Mouse (Mus musculus) hindbrain, postnatal 0 days (tissue): ENCODE results near the gene Prdm16. TPM values are rescaled to one million over a fixed set of nuclear protein-coding genes. Genes with fewer than 3 reads are reported as not detected.

Experiments
- ATAC-seq: fragments of 200-750 bp; cut with Nextera tagmentation; 2 replicates; pipeline ENCODE4 v1.8.0; 2017; ENCODE audit warnings: mild to moderate bottlenecking, moderate TSS enrichment, moderate library complexity
- DNase-seq: peaks from one replicate; pipeline ENCODE4 v3.0.0-alpha.2; 2015; ENCODE audit warnings: low spot score
- H3K27ac ChIP-seq: fragments of 300-500 bp; sonication (generic); 2 replicates; pipeline ENCODE4 v1.5.1; 2014; ENCODE audit warnings: mild to moderate bottlenecking
- H3K27me3 ChIP-seq: fragments of 300-500 bp; sonication (generic); 2 replicates; pipeline ENCODE4 v1.6.1; 2014; ENCODE audit warnings: low read length, mixed read lengths; ENCODE audit not compliant: insufficient read depth
- H3K36me3 ChIP-seq: fragments of 300-500 bp; sonication (generic); 2 replicates; pipeline ENCODE4 v1.6.1; 2014; ENCODE audit warnings: low read length, mixed read lengths; ENCODE audit not compliant: insufficient read depth
- H3K4me1 ChIP-seq: fragments of 300-500 bp; sonication (generic); 2 replicates; pipeline ENCODE4 v1.6.1; 2014; ENCODE audit warnings: antibody characterized with exemption, low read length, mixed read lengths; ENCODE audit not compliant: insufficient read depth
- H3K4me2 ChIP-seq: fragments of 300-500 bp; sonication (generic); 2 replicates; pipeline ENCODE4 v1.6.1; 2014; ENCODE audit warnings: low read depth, mild to moderate bottlenecking, low read length, moderate library complexity, mixed read lengths
- H3K4me3 ChIP-seq: fragments of 300-500 bp; sonication (generic); 2 replicates; pipeline ENCODE4 v1.5.1; 2014; ENCODE audit warnings: low read length
- H3K9ac ChIP-seq: fragments of 300-500 bp; sonication (generic); replicated peaks from 2 replicates; pipeline ENCODE4 v1.6.1; 2014; ENCODE audit warnings: mild to moderate bottlenecking, low read length, moderate library complexity, mixed read lengths
- H3K9me3 ChIP-seq: fragments of 300-500 bp; sonication (generic); 2 replicates; pipeline ENCODE4 v1.6.1; 2016; ENCODE audit warnings: low read length, mixed read lengths
- CTCF ChIP-seq: IDR thresholded peaks from 2 replicates; pipeline ENCODE4 v1.5.1; 2016; ENCODE audit warnings: antibody characterized with exemption, control low read depth, low read depth
- WGBS: fragments of 180-500 bp; shearing (Covaris S2); extraction: QIAGEN DNeasy Blood & Tissue Kit; methylation state at CpG from one replicate; pipeline ENCODE4 v1.1.7; 2014; 5-methylcytosine and 5-hydroxymethylcytosine counted together
- polyA plus RNA-seq: library from polyadenylated mRNA; unstranded; fragments of >200 nt; fragmentation: Nextera tagmentation; extraction: Ambion mirVana; gene quantifications from 2 replicates; pipeline ENCODE4 v1.2.1, GENCODE M21; 2015
- total RNA-seq: library from RNA; depleted of rRNA; stranded (reverse); fragments of >200 nt; gene quantifications from 2 replicates; pipeline ENCODE4 v1.2.3, GENCODE M21; 2014

Prdm16 gene
- total and polyA plus RNA-seq, 2 experiments from 2014 or later: 5.3 to 10.5 TPM

GRCm38 (mm10) chr4:154673986-154674385 is 37.3 kb upstream of the Prdm16 start:
- DNase-seq (no peak), ATAC-seq (no peak)
- H3K4me3 ChIP-seq: no peak overlapping the region
- H3K36me3 ChIP-seq: no peaks in the 10 kb centered on the region
- WGBS: 73% methylated on average over 4 of the region's 4 CpGs
- no peaks in the 10 kb centered on the region for H3K4me1 ChIP-seq
- TF ChIP-seq CTCF: no peak
- H3K9me3 ChIP-seq: no peaks in the 10 kb centered on the region
- H3K4me2 ChIP-seq: no peak overlapping the region
- no peak overlapping the region for H3K9ac ChIP-seq
- no peak overlapping the region for H3K27ac ChIP-seq
- no peaks in the 10 kb centered on the region for H3K27me3 ChIP-seq

DNA sequence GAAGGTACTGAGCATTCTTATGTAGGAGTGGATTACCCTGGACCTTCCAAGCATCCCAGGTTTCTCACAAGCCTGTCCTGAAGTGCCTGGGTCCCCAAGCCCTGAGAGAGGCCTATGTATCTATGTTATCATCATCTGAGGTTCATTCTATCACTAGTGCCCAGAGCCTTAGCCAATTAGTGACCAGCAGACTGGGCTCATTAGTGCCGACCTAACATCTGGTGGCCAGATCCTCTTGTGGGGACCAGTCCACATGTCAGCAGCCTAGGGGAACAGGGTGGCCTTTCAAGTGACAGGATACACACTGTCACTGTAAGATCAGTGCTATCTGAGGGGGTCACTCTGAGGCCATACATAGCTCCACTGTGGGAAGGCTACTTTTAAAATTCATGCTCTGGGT is 35.4 kb upstream of the Prdm16 start:
- H3K9ac ChIP-seq: no peak overlapping the region
- no peak overlapping the region for H3K4me3 ChIP-seq
- ATAC-seq (no peak), DNase-seq (no peak)
- H3K27ac ChIP-seq: no peak overlapping the region
- no peaks in the 10 kb centered on the region for H3K9me3 ChIP-seq
- TF ChIP-seq CTCF: no peak
- 66% methylated on average over 1 of the region's 1 CpGs for WGBS
- H3K4me2 ChIP-seq: no peak overlapping the region
- no peaks in the 10 kb centered on the region for H3K4me1 ChIP-seq
- H3K36me3 ChIP-seq: no peaks in the 10 kb centered on the region
- no peaks in the 10 kb centered on the region for H3K27me3 ChIP-seq

GRCm38 (mm10) chr4:154671232-154671912 is 34.7 kb upstream of the Prdm16 start:
- H3K27me3 ChIP-seq: no peaks in the 10 kb centered on the region
- no peaks in the 10 kb centered on the region for H3K4me1 ChIP-seq
- no peaks in the 10 kb centered on the region for H3K9me3 ChIP-seq
- H3K27ac ChIP-seq: no peak overlapping the region
- WGBS: 78% methylated on average over 8 of the region's 8 CpGs
- ATAC-seq (no peak), DNase-seq (no peak)
- no peaks in the 10 kb centered on the region for H3K36me3 ChIP-seq
- H3K4me3 ChIP-seq: no peak overlapping the region
- H3K4me2 ChIP-seq: no peak overlapping the region
- TF ChIP-seq CTCF: no peak
- no peak overlapping the region for H3K9ac ChIP-seq

DNA sequence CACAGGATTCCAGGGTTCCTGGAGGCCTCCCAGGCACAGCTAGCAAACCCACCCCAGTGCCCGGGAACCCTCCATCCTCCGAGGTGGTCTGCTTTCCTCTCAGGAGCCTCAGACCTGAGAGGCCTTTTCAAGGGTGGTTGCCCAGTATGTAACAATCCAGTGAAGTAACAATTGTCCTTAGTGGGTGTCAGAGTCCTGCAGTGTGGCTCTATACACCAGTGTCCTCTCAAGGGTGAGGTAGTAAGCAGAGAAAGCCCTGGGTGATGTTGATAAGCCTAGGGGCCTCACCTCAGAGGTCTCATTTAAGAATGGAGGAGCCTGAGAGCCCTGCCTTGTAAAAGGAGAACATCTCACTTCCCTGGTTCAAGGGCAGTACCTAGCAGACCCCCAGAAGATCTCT is 31.1 kb upstream of the Prdm16 start, which contains the start of gene Actrt2:
TSS of gene Actrt2 (minus strand) at position 101 of the 400 bp plus-strand sequence.
- H3K4me2 ChIP-seq: no peak within 1 kb of the TSS
- H3K27ac ChIP-seq: no peak within 1 kb of the TSS
- 81% methylated on average over 2 of the region's 2 CpGs for WGBS
- DNase-seq: no peak
- H3K27me3 ChIP-seq: no peaks in the 10 kb centered on the region
- TF ChIP-seq CTCF: no peak
- no peak for ATAC-seq
- no peaks in the 10 kb centered on the region for H3K4me1 ChIP-seq
- no peaks in the 10 kb centered on the region for H3K36me3 ChIP-seq
- no peaks in the 10 kb centered on the region for H3K9me3 ChIP-seq
- no peak within 1 kb of the TSS for H3K4me3 ChIP-seq
- no peak within 1 kb of the TSS for H3K9ac ChIP-seq

- no peaks in the 10 kb centered on the region for H3K36me3 ChIP-seq
Measured at GRCm38 (mm10) chr4:154662681-154663215, 26.1 kb upstream of the Prdm16 start.

GRCm38 (mm10) chr4:154661256-154661655 is 24.6 kb upstream of the Prdm16 start:
- 60% methylated on average over 6 of the region's 6 CpGs for WGBS
- no peak for TF ChIP-seq CTCF
- ATAC-seq: no peak

More at GRCm38 (mm10) chr4:154662681-154663215, 26.1 kb upstream of the Prdm16 start:
- no peak; the same call in 1 of the 2 replicates for ATAC-seq
- no peak for TF ChIP-seq CTCF
- WGBS: 71% methylated on average over 12 of the region's 12 CpGs
- Histone ChIP-seq H3K9ac (no peak overlapping the region), H3K4me2 (no peak overlapping the region), H3K4me1 (no peaks in the 10 kb centered on the region), H3K4me3 (no peak overlapping the region), H3K27me3 (no peaks in the 10 kb centered on the region), H3K9me3 (no peaks in the 10 kb centered on the region), H3K27ac (no peak overlapping the region)
- no peak for DNase-seq

DNA sequence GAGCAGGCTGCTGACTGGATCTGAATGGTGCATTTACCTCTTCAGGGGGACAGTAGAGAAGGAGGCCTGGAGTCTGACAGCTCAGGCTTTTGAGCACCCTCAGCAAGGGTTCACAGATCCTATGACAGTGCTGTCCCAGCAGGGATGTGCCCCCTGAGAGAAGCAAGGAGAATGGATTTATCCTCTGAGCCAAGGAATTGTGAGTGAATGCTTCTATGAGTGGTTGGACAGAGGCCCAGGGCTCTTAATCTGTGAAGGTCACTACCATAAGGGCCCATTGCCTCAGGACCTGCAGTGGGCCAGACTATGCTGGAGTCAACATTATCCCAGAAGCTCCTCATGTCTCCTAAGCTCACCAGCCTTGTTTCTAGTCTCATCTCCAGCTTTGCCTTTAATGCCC is 23.4 kb upstream of the Prdm16 start:
- Histone ChIP-seq H3K4me1 (no peaks in the 10 kb centered on the region), H3K9me3 (no peaks in the 10 kb centered on the region), H3K9ac (no peak overlapping the region), H3K36me3 (no peaks in the 10 kb centered on the region), H3K4me2 (no peak overlapping the region), H3K27me3 (no peaks in the 10 kb centered on the region), H3K4me3 (no peak overlapping the region), H3K27ac (no peak overlapping the region)
- DNase-seq (no peak), ATAC-seq (no peak)
- no peak for TF ChIP-seq CTCF

More at GRCm38 (mm10) chr4:154661256-154661655, 24.6 kb upstream of the Prdm16 start:
- Histone ChIP-seq H3K27me3 (no peaks in the 10 kb centered on the region), H3K36me3 (no peaks in the 10 kb centered on the region), H3K9ac (no peak overlapping the region), H3K4me3 (no peak overlapping the region), H3K4me2 (no peak overlapping the region), H3K27ac (no peak overlapping the region), H3K9me3 (no peaks in the 10 kb centered on the region), H3K4me1 (no peaks in the 10 kb centered on the region)
- no peak for DNase-seq
